Mouse (Mus musculus) E14TG2a.4 (cell line): ENCODE data around the gene Lbp.
A peak's percentile ranks its signal among the peaks of the same experiment; 100 is the strongest.

Source experiments
- H3K27me3 ChIP-seq: 2 replicates; pipeline ENCODE4 v1.6.1; 2014; ENCODE audit warnings: low read length, control low read depth; ENCODE audit not compliant: insufficient read depth
- H3K36me3 ChIP-seq: 2 replicates; pipeline ENCODE4 v1.6.1; 2014; ENCODE audit warnings: low read length, control low read depth; ENCODE audit not compliant: insufficient read depth
- H3K4me1 ChIP-seq: replicated peaks from 2 replicates; pipeline ENCODE4 v1.6.1; 2014; ENCODE audit warnings: low read depth, low read length, control low read depth
- H3K4me3 ChIP-seq: replicated peaks from 2 replicates; pipeline ENCODE4 v1.5.1; 2014; ENCODE audit warnings: mild to moderate bottlenecking, low read length
- H3K9me3 ChIP-seq: 2 replicates; pipeline ENCODE4 v1.6.1; 2014; ENCODE audit warnings: low read length, control low read depth
- CTCF ChIP-seq: conservative IDR thresholded peaks from 2 replicates; pipeline ENCODE4 v1.5.1; 2014; ENCODE audit warnings: low read length
- NANOG ChIP-seq: IDR thresholded peaks from 2 replicates; pipeline ENCODE4 v1.6.1; 2014; ENCODE audit warnings: borderline replicate concordance, low read length, mixed read lengths
- POU5F1 ChIP-seq: IDR thresholded peaks from 2 replicates; pipeline ENCODE4 v1.6.1; 2014; ENCODE audit warnings: low read length, borderline replicate concordance

Gene Lbp

DNA sequence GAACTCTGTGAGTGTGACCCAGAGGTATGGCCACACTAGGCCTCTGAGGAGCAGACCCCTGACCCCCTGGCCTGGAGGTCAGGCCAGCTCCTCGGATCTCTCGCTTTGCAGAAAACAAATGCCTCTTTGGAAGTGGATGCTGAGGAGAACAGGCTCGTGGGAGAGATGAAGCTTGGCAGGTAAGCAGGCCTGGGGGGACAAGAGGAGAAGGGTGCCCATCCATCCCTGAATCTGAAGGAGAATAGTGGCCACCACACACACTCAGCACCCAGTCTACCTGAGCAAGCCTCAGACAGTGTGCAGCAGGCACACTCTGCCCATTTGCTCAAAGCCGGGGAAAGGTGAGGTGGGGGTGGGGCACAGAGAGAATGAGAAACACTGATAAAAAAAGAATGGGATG, 30.5 kb upstream of the Lbp start:
- TF ChIP-seq POU5F1 = no peak
- no peak for TF ChIP-seq CTCF
- Histone ChIP-seq H3K36me3 (no peaks in the 10 kb centered on the region), H3K4me1 (peaks cover 14% of the 10 kb centered on the region), H3K27me3 (no peaks in the 10 kb centered on the region), H3K4me3 (no peak overlapping the region), H3K9me3 (no peaks in the 10 kb centered on the region)

DNA sequence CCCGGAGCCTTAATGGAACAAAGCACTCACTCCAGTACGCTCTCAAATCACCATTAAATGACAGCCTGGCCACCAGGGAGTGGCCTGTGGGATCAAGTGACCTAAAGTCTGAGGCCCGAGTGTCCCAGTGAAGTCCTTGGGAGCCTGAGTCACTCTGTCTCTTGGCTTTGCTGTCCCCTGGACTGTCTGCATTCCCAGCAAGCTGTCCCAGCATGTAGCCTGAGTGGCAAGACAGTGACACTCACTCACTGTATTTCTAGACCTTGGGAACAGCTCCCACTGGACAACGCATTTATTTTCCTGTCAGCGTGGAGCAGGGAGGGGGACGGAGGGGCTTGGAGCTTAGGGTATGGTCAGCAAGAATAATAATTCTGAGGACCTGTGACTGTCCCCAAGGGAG, 29.8 kb upstream of the Lbp start:
- TF ChIP-seq CTCF (no peak), POU5F1 (no peak), NANOG (no peak)

DNA sequence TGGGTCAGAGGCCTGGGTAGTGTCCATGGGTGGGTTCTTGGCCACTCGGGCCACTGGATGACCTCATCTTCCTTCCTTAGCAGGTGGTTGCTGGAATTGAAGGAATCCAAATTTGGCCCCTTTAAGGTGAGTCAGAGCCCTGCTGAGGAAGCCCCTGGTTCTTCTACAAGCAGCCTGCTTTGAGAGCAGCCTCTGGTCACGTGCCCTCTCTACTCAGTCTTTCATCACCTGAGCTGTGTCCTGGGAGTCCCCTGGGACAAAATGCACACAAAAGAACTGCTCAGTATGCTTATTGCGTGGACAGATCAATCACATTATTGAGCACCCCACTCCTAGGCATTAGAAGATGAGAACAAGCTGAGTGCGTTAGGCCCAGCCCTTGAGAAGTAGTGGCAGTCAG, 29.4 kb upstream of the Lbp start:
- Histone ChIP-seq H3K4me3 (no peak overlapping the region), H3K36me3 (no peaks in the 10 kb centered on the region), H3K27me3 (peaks cover 8% of the 10 kb centered on the region; the same call in 1 of the 2 replicates), H3K4me1 (peaks cover 24% of the 10 kb centered on the region), H3K9me3 (no peaks in the 10 kb centered on the region)
- TF ChIP-seq POU5F1 = no peak
- TF ChIP-seq NANOG = no peak
- no peak for TF ChIP-seq CTCF

More for the DNA sequence above, 29.8 kb upstream of the Lbp start:
- H3K9me3 ChIP-seq = no peaks in the 10 kb centered on the region
- H3K4me1 ChIP-seq = peaks cover 20% of the 10 kb centered on the region
- no peaks in the 10 kb centered on the region for H3K36me3 ChIP-seq
- H3K4me3 ChIP-seq = no peak overlapping the region
- peaks cover 4% of the 10 kb centered on the region; the same call in 1 of the 2 replicates for H3K27me3 ChIP-seq

DNA sequence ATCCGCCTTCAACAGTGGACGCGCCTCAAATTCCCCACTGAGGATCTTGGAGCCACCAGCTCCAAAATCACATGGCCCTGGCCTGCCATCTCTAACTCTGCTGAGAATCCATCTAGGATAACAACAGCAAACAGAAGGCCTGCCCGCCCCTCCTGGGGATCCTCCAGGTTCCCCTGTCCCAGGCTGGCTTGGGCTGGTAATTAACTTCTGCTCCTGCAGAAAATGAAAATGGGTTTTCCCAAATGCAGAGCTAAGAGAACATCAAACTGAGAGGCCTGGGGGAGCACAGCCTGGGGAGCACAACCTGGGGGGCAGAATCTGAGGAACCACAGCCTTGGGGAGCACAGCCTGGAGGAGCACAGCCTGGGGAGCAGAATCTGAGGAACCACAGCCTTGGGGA, 26.6 kb upstream of the Lbp start:
- H3K36me3 ChIP-seq = no peaks in the 10 kb centered on the region
- H3K9me3 ChIP-seq = no peaks in the 10 kb centered on the region
- no peak overlapping the region for H3K4me3 ChIP-seq
- H3K4me1 ChIP-seq = peaks cover 31% of the 10 kb centered on the region
- no peak for TF ChIP-seq CTCF
- TF ChIP-seq POU5F1 = no peak
- TF ChIP-seq NANOG = no peak
- peaks cover 18% of the 10 kb centered on the region for H3K27me3 ChIP-seq

DNA sequence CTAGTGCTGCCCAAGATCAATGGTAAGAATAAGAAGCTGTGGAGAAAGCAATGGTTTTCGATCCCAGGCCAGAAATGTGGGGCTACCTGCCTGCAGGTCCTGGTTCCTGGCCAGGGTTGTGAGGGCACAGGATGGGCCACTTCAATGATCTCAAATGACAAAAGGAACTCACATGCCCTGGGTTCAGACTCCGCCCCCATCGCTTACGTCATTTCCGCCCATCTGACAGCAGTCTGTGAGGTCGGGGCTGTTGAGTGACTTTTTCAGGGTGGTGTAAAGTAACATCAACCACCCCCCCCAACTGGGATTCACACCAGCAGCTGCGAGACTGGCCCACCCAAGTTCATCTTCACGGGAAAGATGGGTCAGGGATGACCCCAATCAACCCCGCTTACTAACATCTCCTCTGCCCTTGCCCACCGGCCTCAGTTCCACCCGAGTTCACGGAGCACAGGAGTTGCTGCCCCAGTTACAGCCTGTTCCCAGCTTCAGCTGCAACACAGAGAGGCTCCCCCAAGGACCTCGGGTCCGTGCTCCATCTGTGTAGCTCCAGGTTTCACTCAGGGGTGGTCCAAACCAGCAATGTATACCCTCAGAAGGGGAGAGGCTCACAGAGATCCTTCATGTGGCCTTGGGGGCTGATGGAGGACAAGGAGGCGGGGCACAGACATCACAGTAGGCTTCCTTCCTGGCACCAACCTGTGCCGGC, 24.6 kb upstream of the Lbp start:
- no peaks in the 10 kb centered on the region for H3K36me3 ChIP-seq
- peaks cover 18% of the 10 kb centered on the region for H3K27me3 ChIP-seq
- H3K4me1 ChIP-seq = peaks cover 37% of the 10 kb centered on the region
- TF ChIP-seq NANOG (no peak), POU5F1 (no peak), CTCF (no peak)
- H3K9me3 ChIP-seq = no peaks in the 10 kb centered on the region
- H3K4me3 ChIP-seq = peak overlapping the region; percentile 43

DNA sequence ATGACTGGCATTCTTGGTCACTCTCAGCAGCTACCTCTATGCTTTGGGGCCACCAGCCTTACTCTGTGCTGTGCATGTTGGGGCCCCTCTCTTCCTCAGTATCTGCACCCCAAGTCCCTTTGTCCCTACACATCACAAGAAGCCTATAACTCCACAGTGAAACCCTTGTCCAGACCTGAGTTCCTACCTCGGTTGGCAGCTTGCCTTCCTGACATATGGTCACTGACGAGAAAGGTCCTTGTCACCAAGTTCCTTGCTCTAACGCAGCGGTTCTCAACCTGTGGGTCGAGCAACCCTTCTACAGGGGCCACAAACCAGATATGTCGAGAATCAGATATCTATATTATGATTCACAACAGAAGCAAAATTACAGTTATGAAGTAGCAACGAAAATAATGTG, 23.2 kb upstream of the Lbp start:
- Histone ChIP-seq H3K27me3 (peaks cover 18% of the 10 kb centered on the region), H3K4me3 (no peak overlapping the region), H3K9me3 (no peaks in the 10 kb centered on the region), H3K36me3 (no peaks in the 10 kb centered on the region), H3K4me1 (peaks cover 37% of the 10 kb centered on the region)
- no peak for TF ChIP-seq CTCF
- TF ChIP-seq NANOG = no peak
- no peak for TF ChIP-seq POU5F1

DNA sequence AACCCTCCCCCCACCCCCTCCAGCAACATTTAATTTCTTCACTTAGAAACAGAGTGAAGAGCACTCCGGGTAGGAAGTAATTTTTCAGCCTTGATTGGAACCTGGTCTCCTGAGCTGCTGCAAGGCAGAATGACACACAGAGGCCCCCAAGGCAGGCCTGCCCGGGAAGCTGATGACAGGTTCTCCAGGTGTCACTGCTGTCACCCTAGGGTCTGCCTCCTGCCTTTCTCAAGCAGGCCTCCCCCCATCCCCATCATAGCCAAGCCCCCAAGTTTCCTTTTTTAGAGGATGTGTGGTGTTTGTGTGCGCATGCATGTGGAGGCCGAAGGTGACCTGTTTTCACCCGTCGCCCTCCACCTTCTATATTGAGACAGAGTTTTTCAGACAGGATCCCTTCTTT, 22.5 kb upstream of the Lbp start:
- no peaks in the 10 kb centered on the region for H3K9me3 ChIP-seq
- H3K4me3 ChIP-seq = no peak overlapping the region
- H3K4me1 ChIP-seq = peaks cover 37% of the 10 kb centered on the region
- H3K36me3 ChIP-seq = no peaks in the 10 kb centered on the region
- TF ChIP-seq POU5F1 (no peak), NANOG (no peak), CTCF (no peak)
- H3K27me3 ChIP-seq = peaks cover 18% of the 10 kb centered on the region

DNA sequence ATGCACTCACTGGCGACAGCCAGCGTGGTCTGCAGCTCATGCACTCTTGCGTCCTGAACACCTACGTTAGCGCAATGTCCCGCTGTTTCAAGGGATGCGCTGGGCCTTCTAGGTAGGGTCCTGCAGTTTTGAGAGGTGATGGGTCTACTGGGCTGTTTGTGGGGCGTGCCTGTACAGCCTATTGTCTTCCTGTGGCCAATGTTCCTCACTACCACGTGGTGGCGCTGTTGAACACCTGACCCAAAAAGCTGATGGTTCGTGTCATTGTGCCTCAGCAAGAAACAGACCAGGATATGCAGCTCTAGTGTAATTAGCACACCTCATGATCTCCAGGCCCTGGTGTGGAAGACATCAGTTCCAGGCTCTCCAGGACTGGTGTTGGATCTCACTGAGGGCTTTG, 21.7 kb upstream of the Lbp start:
- Histone ChIP-seq H3K4me1 (peaks cover 37% of the 10 kb centered on the region), H3K9me3 (no peaks in the 10 kb centered on the region), H3K27me3 (peaks cover 18% of the 10 kb centered on the region), H3K4me3 (peak overlapping the region; percentile 29; the same call in 1 of the 2 replicates), H3K36me3 (no peaks in the 10 kb centered on the region)
- no peak for TF ChIP-seq POU5F1
- TF ChIP-seq CTCF = peak; percentile 92

DNA sequence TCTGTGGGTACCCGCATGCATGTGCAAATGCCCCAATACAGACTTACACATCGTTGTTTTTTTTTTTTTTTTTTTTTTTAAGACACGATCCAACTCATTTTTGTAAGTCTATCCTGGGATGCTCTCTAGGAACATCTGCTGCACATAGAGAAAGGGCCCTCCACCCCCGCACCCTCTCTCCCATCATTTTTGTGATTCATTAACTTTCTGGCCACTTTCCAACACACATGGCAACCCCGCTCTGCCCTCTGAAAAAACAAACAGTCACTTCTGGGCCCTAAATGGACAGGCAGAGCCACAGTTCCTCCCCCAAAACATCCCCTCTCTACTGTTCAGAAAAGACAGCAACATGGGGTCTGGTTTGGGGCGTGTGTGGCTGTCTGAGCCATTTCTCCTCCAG, 20.6 kb upstream of the Lbp start:
- Histone ChIP-seq H3K4me3 (no peak overlapping the region), H3K36me3 (no peaks in the 10 kb centered on the region), H3K27me3 (peaks cover 18% of the 10 kb centered on the region), H3K4me1 (peaks cover 37% of the 10 kb centered on the region), H3K9me3 (no peaks in the 10 kb centered on the region)
- TF ChIP-seq NANOG = no peak
- no peak for TF ChIP-seq POU5F1
- no peak for TF ChIP-seq CTCF
